Mouse (Mus musculus): ENCODE results near the gene Ripk1. TPM values are rescaled to one million over a fixed set of nuclear protein-coding genes. Genes with fewer than 3 reads are reported as not detected.

The Ripk1 gene
- polyA plus RNA-seq, 1 experiment from 2014 or later = 17.2 TPM

GRCm38 (mm10) chr13:34078500-34079280 is 76.5 kb downstream of the Ripk1 start:
- Histone ChIP-seq H3K9ac (ENCODE audit: low read depth, low read length) (peak overlapping the region; percentile 78; the same call in 1 of the 2 replicates), H3K27me3 (ENCODE audit: insufficient read depth, low read length) (no peaks in the 10 kb centered on the region), H3K4me3 (replicated peaks; ENCODE audit: low read depth, low read length) (peak overlapping the region; percentile 82; the same call in 1 of the 2 replicates), H3K27ac (no peak overlapping the region), H3K4me1 (replicated peaks; ENCODE audit: insufficient read depth, low read length) (peaks cover 14% of the 10 kb centered on the region), H3K9me3 (replicated peaks; ENCODE audit: low read length) (no peaks in the 10 kb centered on the region), H3K4me2 (ENCODE audit: low read length) (peak overlapping the region; percentile 94), H3K36me3 (ENCODE audit: insufficient read depth, low read length) (no peaks in the 10 kb centered on the region)
- TF ChIP-seq CTCF (IDR thresholded peaks at IDR 0.05; ENCODE audit: low read depth) = no peak
- DNase-seq (ENCODE audit: low spot score) = no peak
- no peak for ATAC-seq (replicated peaks; ENCODE audit: low FRiP score, low read depth)
- 39% methylated on average over 16 of the region's 16 CpGs for WGBS

GRCm38 (mm10) chr13:34079801-34080200 is 77.6 kb downstream of the Ripk1 start:
- H3K4me1 ChIP-seq (replicated peaks; ENCODE audit: insufficient read depth, low read length) = peaks cover 14% of the 10 kb centered on the region
- ATAC-seq (replicated peaks; ENCODE audit: low FRiP score, low read depth) = no peak
- no peak for DNase-seq (ENCODE audit: low spot score)
- TF ChIP-seq CTCF (IDR thresholded peaks at IDR 0.05; ENCODE audit: low read depth) = no peak
- no peak overlapping the region for H3K4me3 ChIP-seq (replicated peaks; ENCODE audit: low read depth, low read length)
- no peak overlapping the region for H3K9ac ChIP-seq (ENCODE audit: low read depth, low read length)
- H3K36me3 ChIP-seq (ENCODE audit: insufficient read depth, low read length) = no peaks in the 10 kb centered on the region
- no peaks in the 10 kb centered on the region for H3K27me3 ChIP-seq (ENCODE audit: insufficient read depth, low read length)
- no peak overlapping the region for H3K4me2 ChIP-seq (ENCODE audit: low read length)
- no peak overlapping the region for H3K27ac ChIP-seq
- 86% methylated on average over 3 of the region's 3 CpGs for WGBS
- H3K9me3 ChIP-seq (replicated peaks; ENCODE audit: low read length) = no peaks in the 10 kb centered on the region

GRCm38 (mm10) chr13:34081926-34082325 is 79.8 kb downstream of the Ripk1 start:
- ATAC-seq (replicated peaks; ENCODE audit: low FRiP score, low read depth) = no peak
- no peak for TF ChIP-seq CTCF (IDR thresholded peaks at IDR 0.05; ENCODE audit: low read depth)
- WGBS = 76% methylated on average over 4 of the region's 4 CpGs
- no peak overlapping the region for H3K9ac ChIP-seq (ENCODE audit: low read depth, low read length)
- no peak for DNase-seq (ENCODE audit: low spot score)
- H3K4me1 ChIP-seq (replicated peaks; ENCODE audit: insufficient read depth, low read length) = peaks cover 8% of the 10 kb centered on the region
- H3K27me3 ChIP-seq (ENCODE audit: insufficient read depth, low read length) = no peaks in the 10 kb centered on the region
- H3K4me2 ChIP-seq (ENCODE audit: low read length) = no peak overlapping the region
- no peak overlapping the region for H3K4me3 ChIP-seq (replicated peaks; ENCODE audit: low read depth, low read length)
- H3K27ac ChIP-seq = no peak overlapping the region
- no peaks in the 10 kb centered on the region for H3K9me3 ChIP-seq (replicated peaks; ENCODE audit: low read length)
- no peaks in the 10 kb centered on the region for H3K36me3 ChIP-seq (ENCODE audit: insufficient read depth, low read length)

GRCm38 (mm10) chr13:34084026-34084750 is 82.0 kb downstream of the Ripk1 start:
- no peaks in the 10 kb centered on the region for H3K27me3 ChIP-seq (ENCODE audit: insufficient read depth, low read length)
- H3K36me3 ChIP-seq (ENCODE audit: insufficient read depth, low read length) = no peaks in the 10 kb centered on the region
- H3K4me1 ChIP-seq (replicated peaks; ENCODE audit: insufficient read depth, low read length) = 0 out of 2 replicates have a peak, but pooled peaks cover 3% of the 10 kb centered on the region
- no peak overlapping the region for H3K9ac ChIP-seq (ENCODE audit: low read depth, low read length)
- TF ChIP-seq CTCF (IDR thresholded peaks at IDR 0.05; ENCODE audit: low read depth) = no peak
- no peak overlapping the region for H3K27ac ChIP-seq
- no peaks in the 10 kb centered on the region for H3K9me3 ChIP-seq (replicated peaks; ENCODE audit: low read length)
- ATAC-seq (replicated peaks; ENCODE audit: low FRiP score, low read depth) (no peak), DNase-seq (ENCODE audit: low spot score) (no peak)
- H3K4me3 ChIP-seq (replicated peaks; ENCODE audit: low read depth, low read length) = no peak overlapping the region
- 63% methylated on average over 9 of the region's 9 CpGs for WGBS
- no peak overlapping the region for H3K4me2 ChIP-seq (ENCODE audit: low read length)

Other genes with a start within 250 kb of the Ripk1 start
- not detected in 2 replicates for gene Serpinb6e, start 159.0 kb upstream of the Ripk1 start, polyA plus RNA-seq (2015; fragmentation: Nextera tagmentation; extraction: Ambion mirVana)
- 0.17 and 0.24 TPM in 2 replicates for gene Serpinb6c, start 96.7 kb upstream of the Ripk1 start, polyA plus RNA-seq (2015; fragmentation: Nextera tagmentation; extraction: Ambion mirVana)
- 22.5 and 24.1 TPM in 2 replicates for gene Nqo2, start 37.7 kb upstream of the Ripk1 start, polyA plus RNA-seq (2015; fragmentation: Nextera tagmentation; extraction: Ambion mirVana)
- gene Serpinb6a, start 431 bp downstream of the Ripk1 start, polyA plus RNA-seq (2015; fragmentation: Nextera tagmentation; extraction: Ambion mirVana) = 78.2 and 85.1 TPM in 2 replicates
- 168 and 174 TPM in 2 replicates for gene Bphl, start 35.2 kb downstream of the Ripk1 start, polyA plus RNA-seq (2015; fragmentation: Nextera tagmentation; extraction: Ambion mirVana)
- gene Tubb2a, start 75.6 kb downstream of the Ripk1 start, polyA plus RNA-seq (2015; fragmentation: Nextera tagmentation; extraction: Ambion mirVana) = 169 and 170 TPM in 2 replicates
- gene Tubb2b, start 128.1 kb downstream of the Ripk1 start, polyA plus RNA-seq (2015; fragmentation: Nextera tagmentation; extraction: Ambion mirVana) = 24.8 and 28.0 TPM in 2 replicates
- 110 and 117 TPM in 2 replicates for gene Psmg4, start 160.6 kb downstream of the Ripk1 start, polyA plus RNA-seq (2015; fragmentation: Nextera tagmentation; extraction: Ambion mirVana)